Mouse (Mus musculus) stomach, postnatal 0 days (tissue): ENCODE results near the gene Pgbd1. TPM values are rescaled to one million over a fixed set of nuclear protein-coding genes. Genes with fewer than 3 reads are reported as not detected.

ENCODE experiments used
- ATAC-seq: fragments of 200-750 bp; cut with Nextera tagmentation; 2 replicates; pipeline ENCODE4 v1.8.0; 2017; ENCODE audit not compliant: low FRiP score, low TSS enrichment
- DNase-seq: peaks from one replicate; pipeline ENCODE4 v3.0.0-alpha.2; 2016; ENCODE audit warnings: low spot score
- H3K27ac ChIP-seq: fragments of 300-500 bp; sonication (generic); replicated peaks from 2 replicates; pipeline ENCODE4 v1.5.1; 2014; ENCODE audit warnings: mild to moderate bottlenecking, control low read depth
- H3K27me3 ChIP-seq: fragments of 300-500 bp; sonication (generic); 2 replicates; pipeline ENCODE4 v1.6.1; 2014; ENCODE audit warnings: low read length; ENCODE audit not compliant: control insufficient read depth, insufficient read depth
- H3K36me3 ChIP-seq: fragments of 300-500 bp; sonication (generic); 2 replicates; pipeline ENCODE4 v1.6.1; 2014; ENCODE audit warnings: low read length, mixed read lengths; ENCODE audit not compliant: control insufficient read depth, insufficient read depth
- H3K4me1 ChIP-seq: fragments of 300-500 bp; sonication (generic); replicated peaks from 2 replicates; pipeline ENCODE4 v1.6.1; 2014; ENCODE audit warnings: antibody characterized with exemption; ENCODE audit not compliant: control insufficient read depth, insufficient read depth
- H3K4me2 ChIP-seq: fragments of 300-500 bp; sonication (generic); replicated peaks from 2 replicates; pipeline ENCODE4 v1.6.1; 2014; ENCODE audit warnings: low read depth, mild to moderate bottlenecking, control low read depth, moderate library complexity
- H3K4me3 ChIP-seq: fragments of 300-500 bp; sonication (generic); 2 replicates; pipeline ENCODE4 v1.5.1; 2014; ENCODE audit warnings: low read depth, low read length, control low read depth
- H3K9ac ChIP-seq: fragments of 300-500 bp; sonication (generic); 2 replicates; pipeline ENCODE4 v1.6.1; 2014; ENCODE audit warnings: mild to moderate bottlenecking, low read length, control low read depth, mixed read lengths
- H3K9me3 ChIP-seq: fragments of 300-500 bp; sonication (generic); 2 replicates; pipeline ENCODE4 v1.6.1; 2016; ENCODE audit warnings: low read length; ENCODE audit not compliant: control insufficient read depth
- CTCF ChIP-seq: IDR thresholded peaks from 2 replicates; pipeline ENCODE4 v1.5.1; 2016; ENCODE audit warnings: antibody characterized with exemption, low read depth, mild to moderate bottlenecking, moderate library complexity
- EP300 ChIP-seq: optimal IDR thresholded peaks from 2 replicates; pipeline ENCODE3; 2016; ENCODE audit warnings: antibody characterized with exemption
- WGBS: fragments of 180-500 bp; shearing (Covaris S2); extraction: QIAGEN DNeasy Blood & Tissue Kit; methylation state at CpG from one replicate; pipeline ENCODE4 v1.1.7; 2014; 5-methylcytosine and 5-hydroxymethylcytosine counted together
- polyA plus RNA-seq: library from polyadenylated mRNA; unstranded; fragments of >200 nt; fragmentation: Nextera tagmentation; extraction: Ambion mirVana; gene quantifications from 2 replicates; pipeline ENCODE4 v1.2.1, GENCODE M21; 2015

The Pgbd1 gene
- polyA plus RNA-seq, 1 experiment from 2014 or later, result 0.90 TPM

DNA sequence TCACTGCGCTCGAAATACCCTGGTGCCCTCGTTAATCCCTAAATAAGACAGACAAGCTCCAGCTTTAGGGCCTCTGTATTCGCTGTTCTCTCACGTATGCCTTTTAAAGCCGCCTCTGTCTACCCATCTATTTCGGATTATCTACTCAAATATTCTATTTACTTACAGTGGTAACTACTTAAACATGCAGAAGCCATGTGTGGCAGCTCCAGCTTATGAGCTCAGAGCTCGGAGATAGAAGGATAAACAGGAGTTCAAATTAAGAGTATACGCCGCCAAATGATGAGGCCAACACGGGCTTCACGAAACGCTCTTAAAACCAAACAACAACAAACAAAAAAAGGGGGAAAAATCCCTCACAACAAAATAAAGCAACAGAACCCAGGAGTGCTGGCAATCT is 12.2 kb upstream of the Pgbd1 start:
- Histone ChIP-seq H3K4me2 (peak overlapping the region; percentile 55), H3K27me3 (no peaks in the 10 kb centered on the region), H3K27ac (peak overlapping the region; percentile 87), H3K9me3 (no peaks in the 10 kb centered on the region), H3K4me1 (no peaks in the 10 kb centered on the region; the same call in 1 of the 2 replicates), H3K4me3 (peak overlapping the region; percentile 63), H3K36me3 (no peaks in the 10 kb centered on the region), H3K9ac (peak overlapping the region; percentile 70)
- DNase-seq, result no peak
- ATAC-seq, result no peak
- TF ChIP-seq EP300, result no peak
- TF ChIP-seq CTCF, result no peak
- 2% methylated on average over 13 of the region's 13 CpGs for WGBS

DNA sequence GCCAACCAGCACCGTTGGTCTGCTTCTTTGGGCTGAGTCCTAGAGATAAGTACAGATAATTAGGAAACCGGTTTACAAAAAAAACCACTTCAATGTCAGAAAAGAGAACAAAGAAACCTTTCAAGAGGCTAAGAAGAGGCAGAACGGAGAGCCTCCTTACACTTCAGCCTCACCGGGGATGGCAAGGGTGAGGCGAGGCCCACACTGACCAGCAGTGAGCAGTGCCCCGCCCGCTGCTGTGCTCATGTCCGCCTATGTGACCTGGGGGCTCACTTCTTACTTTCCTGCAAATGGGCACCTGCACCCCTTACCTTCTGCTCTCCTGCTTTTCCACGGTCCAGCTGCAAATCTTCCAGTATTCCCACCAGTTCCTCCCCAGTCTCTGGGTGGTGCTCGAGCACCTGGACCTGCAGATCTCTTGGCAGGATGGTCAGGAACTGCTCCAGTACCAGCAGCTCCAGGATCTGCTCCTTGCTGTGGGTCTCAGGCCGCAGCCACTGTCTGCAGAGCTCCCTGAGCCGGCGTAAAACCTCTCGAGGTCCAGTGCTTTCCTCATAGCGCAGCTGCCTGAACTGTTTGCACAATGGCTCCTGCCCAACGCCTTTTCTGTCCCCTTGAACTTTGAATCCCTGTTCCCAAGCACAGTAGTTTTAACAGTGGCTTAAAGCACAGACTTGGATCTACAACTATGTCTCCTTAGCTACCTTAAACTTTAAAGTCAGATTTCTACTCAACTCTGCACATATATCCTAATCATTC is 7.2 kb upstream of the Pgbd1 start:
- Histone ChIP-seq H3K27me3 (no peaks in the 10 kb centered on the region), H3K9me3 (no peaks in the 10 kb centered on the region), H3K36me3 (peaks cover 6% of the 10 kb centered on the region), H3K4me2 (no peak overlapping the region), H3K9ac (no peak overlapping the region), H3K4me3 (no peak overlapping the region), H3K4me1 (no peaks in the 10 kb centered on the region; the same call in 1 of the 2 replicates), H3K27ac (no peak overlapping the region)
- ATAC-seq (peak; percentile 41; the same call in 1 of the 2 replicates), DNase-seq (peak; percentile 55)
- WGBS, result 67% methylated on average over 16 of the region's 16 CpGs
- TF ChIP-seq EP300, result no peak
- TF ChIP-seq CTCF, result no peak

DNA sequence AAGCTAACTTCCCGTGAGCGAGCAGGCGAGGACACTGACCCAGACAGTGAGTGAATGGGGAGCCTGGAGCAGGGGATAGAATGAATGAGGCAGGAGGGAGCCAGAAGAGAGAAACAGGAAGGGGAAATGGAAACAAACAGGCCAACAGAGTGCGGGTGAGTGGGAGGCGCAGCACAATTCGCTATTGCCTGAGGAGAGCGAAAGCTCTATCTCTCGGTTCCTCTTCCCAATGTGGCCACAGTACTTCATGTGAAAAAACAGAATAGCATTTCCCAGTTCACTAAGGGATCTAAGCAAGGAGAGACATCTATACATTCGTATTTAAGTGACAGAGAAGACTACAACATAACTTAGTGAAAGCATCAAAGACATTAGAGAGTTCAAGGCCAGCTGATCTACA is 5.9 kb upstream of the Pgbd1 start:
- Histone ChIP-seq H3K4me1 (no peaks in the 10 kb centered on the region), H3K36me3 (peaks cover 6% of the 10 kb centered on the region), H3K9ac (no peak overlapping the region), H3K4me3 (no peak overlapping the region), H3K9me3 (no peaks in the 10 kb centered on the region), H3K27me3 (no peaks in the 10 kb centered on the region), H3K27ac (no peak overlapping the region), H3K4me2 (no peak overlapping the region)
- no peak for DNase-seq
- WGBS, result 82% methylated on average over 9 of the region's 9 CpGs
- ATAC-seq, result no peak
- TF ChIP-seq EP300, result no peak
- TF ChIP-seq CTCF, result no peak

DNA sequence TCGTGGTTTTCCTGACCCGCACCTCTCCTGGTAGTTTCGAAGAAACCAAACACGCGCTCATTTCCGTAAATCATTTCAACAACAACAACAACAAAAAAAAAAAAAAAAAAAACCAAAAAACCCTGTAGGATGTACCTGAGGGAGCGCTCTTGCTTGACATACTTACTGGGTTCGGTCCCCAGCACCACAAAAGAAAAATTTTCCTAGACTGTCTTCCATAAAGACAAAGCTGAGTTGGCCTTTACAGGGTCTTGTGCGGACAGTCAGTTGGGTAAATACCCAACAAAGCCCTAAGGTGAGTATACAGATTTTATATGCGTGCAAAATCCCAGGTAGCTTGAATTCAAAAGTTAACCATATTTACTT is 332 bp upstream of the Pgbd1 start:
- no peaks in the 10 kb centered on the region for H3K9me3 ChIP-seq
- H3K9ac ChIP-seq, result peak overlapping the region; percentile 68
- no peaks in the 10 kb centered on the region for H3K4me1 ChIP-seq
- peak overlapping the region; percentile 55 for H3K4me3 ChIP-seq
- peak overlapping the region; percentile 82 for H3K27ac ChIP-seq
- ATAC-seq, result no peak
- TF ChIP-seq CTCF (no peak), EP300 (no peak)
- WGBS, result 17% methylated on average over 10 of the region's 10 CpGs
- H3K4me2 ChIP-seq, result peak overlapping the region; percentile 90
- no peaks in the 10 kb centered on the region for H3K27me3 ChIP-seq
- peaks cover 6% of the 10 kb centered on the region for H3K36me3 ChIP-seq
- DNase-seq, result no peak

DNA sequence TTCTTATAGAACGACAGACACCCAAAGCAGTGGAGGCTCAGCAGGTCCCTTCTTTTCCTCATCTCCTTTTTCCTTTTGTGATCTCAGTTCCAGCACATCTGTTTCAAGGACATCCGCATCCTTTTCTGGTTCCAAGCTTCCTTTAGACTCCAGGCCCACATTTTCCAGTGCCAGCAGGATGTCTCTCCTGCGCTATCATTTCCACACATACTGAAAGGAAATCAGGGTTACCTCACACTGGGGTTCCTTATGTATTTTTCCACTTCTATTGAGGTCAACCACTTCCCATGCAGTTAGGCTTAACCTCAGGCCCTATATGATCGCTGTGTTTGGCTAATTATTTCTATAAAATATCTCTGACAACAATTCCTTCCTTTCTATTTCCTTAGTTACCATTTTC is 5.4 kb downstream of the Pgbd1 start:
- H3K4me2 ChIP-seq, result no peak overlapping the region
- WGBS, result 80% methylated on average over 4 of the region's 4 CpGs
- H3K4me3 ChIP-seq, result no peak overlapping the region
- no peaks in the 10 kb centered on the region for H3K9me3 ChIP-seq
- H3K4me1 ChIP-seq, result no peaks in the 10 kb centered on the region
- no peak overlapping the region for H3K27ac ChIP-seq
- H3K9ac ChIP-seq, result no peak overlapping the region
- no peaks in the 10 kb centered on the region for H3K27me3 ChIP-seq
- TF ChIP-seq EP300, result no peak
- TF ChIP-seq CTCF, result no peak
- H3K36me3 ChIP-seq, result no peaks in the 10 kb centered on the region
- DNase-seq, result no peak
- ATAC-seq, result no peak

DNA sequence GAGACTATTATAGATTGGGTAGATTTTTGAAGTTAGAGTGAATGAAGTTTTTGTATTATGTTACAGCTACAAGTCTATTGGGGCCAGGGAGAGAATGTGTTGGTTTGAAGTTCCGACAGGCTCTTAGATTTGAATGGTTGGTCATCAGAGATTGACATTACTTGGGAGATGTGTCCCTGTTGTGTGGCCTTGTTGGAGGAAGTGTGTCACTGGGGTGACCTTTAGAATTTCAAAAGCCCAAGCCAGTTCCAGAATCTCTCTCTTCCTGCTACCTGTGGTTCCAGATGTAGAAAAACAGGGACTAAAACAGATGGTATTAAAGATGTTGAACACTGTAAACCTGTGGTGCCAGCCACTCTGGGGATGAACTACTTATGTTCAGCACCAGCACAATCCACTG is 13.2 kb downstream of the Pgbd1 start:
- H3K4me3 ChIP-seq, result no peak overlapping the region
- no peak for TF ChIP-seq CTCF
- no peak for TF ChIP-seq EP300
- no peak overlapping the region for H3K27ac ChIP-seq
- no peaks in the 10 kb centered on the region for H3K9me3 ChIP-seq
- H3K27me3 ChIP-seq, result no peaks in the 10 kb centered on the region
- 90% methylated on average over 1 of the region's 1 CpGs for WGBS
- ATAC-seq (no peak), DNase-seq (no peak)
- H3K4me2 ChIP-seq, result no peak overlapping the region
- H3K36me3 ChIP-seq, result no peaks in the 10 kb centered on the region
- no peaks in the 10 kb centered on the region for H3K4me1 ChIP-seq
- no peak overlapping the region for H3K9ac ChIP-seq
